Mouse (Mus musculus): ENCODE measurements around the gene L1td1.

GRCm38 (mm10) chr4:98688520-98688919 is 38.0 kb upstream of the L1td1 start:
- TF ChIP-seq ETS1 (IDR thresholded peaks at IDR 0.05; ENCODE audit: low read depth, low read length) (no peak), EP300 (IDR thresholded peaks at IDR 0.05; ENCODE audit: low read depth in 1 of 2, low read length in 2 of 2) (no peak), CTCF (IDR thresholded peaks at IDR 0.05 in 2 of 3, conservative IDR thresholded peaks at IDR 0.05 in 1 of 3; ENCODE audit: control insufficient read depth in 1 of 3, insufficient read depth in 1 of 3, low read depth in 2 of 3, low read length in 3 of 3, poor library complexity in 1 of 3, severe bottlenecking in 1 of 3) (no peak), POLR2A (IDR thresholded peaks at IDR 0.05; ENCODE audit: control insufficient read depth in 1 of 2, insufficient read depth in 1 of 2, low read depth in 1 of 2, low read length in 2 of 2, poor library complexity in 1 of 2) (no peak), NELFE (IDR thresholded peaks at IDR 0.05; ENCODE audit: low read depth, low read length) (no peak), TCF12 (IDR thresholded peaks at IDR 0.05; ENCODE audit: low read depth, low read length) (no peak), SIN3A (IDR thresholded peaks at IDR 0.05; ENCODE audit: low read length) (no peak), ZKSCAN1 (IDR thresholded peaks at IDR 0.05; ENCODE audit: low read depth, low read length) (no peak), MAFK (IDR thresholded peaks at IDR 0.05; ENCODE audit: borderline replicate concordance, low read depth, low read length) (no peak), KAT2A (conservative IDR thresholded peaks at IDR 0.05; ENCODE audit: low read depth, low read length) (no peak), E2F4 (IDR thresholded peaks at IDR 0.05; ENCODE audit: borderline replicate concordance, low read depth, low read length) (no peak), ZMIZ1 (IDR thresholded peaks at IDR 0.05; ENCODE audit: low read depth, low read length) (no peak), TBP (IDR thresholded peaks at IDR 0.05; ENCODE audit: low read depth, low read length) (no peak)
